23 mouse cellular contexts compared by ENCODE assay signal in the genomic region with DNA sequence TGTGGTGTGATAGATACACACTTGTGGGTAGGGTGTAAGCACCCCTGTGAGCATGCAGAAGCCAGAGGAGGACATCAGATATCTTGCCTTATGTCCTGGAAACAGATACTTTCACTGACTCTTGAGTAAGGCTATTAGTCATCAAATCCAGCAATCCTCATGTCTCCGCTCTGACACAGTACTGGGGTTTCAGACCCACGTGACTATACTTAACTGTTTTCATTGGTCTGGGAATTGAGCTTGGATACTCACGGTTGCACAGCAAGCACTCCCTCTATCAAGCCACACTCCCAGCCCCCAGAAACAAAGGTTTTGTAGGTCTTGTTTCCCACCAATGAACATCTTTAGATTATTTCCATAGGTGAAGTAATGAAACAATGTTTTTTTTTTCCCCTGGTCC. TPM values are rescaled to one million over a fixed set of nuclear protein-coding genes. Genes with fewer than 3 reads are reported as not detected.
DNase-seq lines count a peak whose midpoint lies in the region; ATAC-seq and TF ChIP-seq lines count a peak whose summit lies in the region.
"Had no signal": no experiment of that assay in that cellular context is flagged by ENCODE, and none has a peak within 500 bp of the region (broad histone marks: within the 10 kb centered on the region; RNA-seq: fewer than 3 reads in every experiment).

No protein-coding gene starts in this region.

- intact Hi-C loops in heart, adult 2 months (cut with DNase I), result no loop called here

- H3K79me2 ChIP-seq in heart, adult 2 months (replicated peaks; ENCODE audit: control insufficient read depth, insufficient read depth, low read length), result no peaks in the 10 kb centered on the region

- no peak overlapping the region for H3K4me2 ChIP-seq in heart, embryonic 13.5 days
- H3K4me2 ChIP-seq in liver, embryonic 13.5 days, result no peak overlapping the region
- H3K4me2 ChIP-seq in liver, embryonic 12.5 days, result no peak overlapping the region
- no peak overlapping the region for H3K4me2 ChIP-seq in midbrain, embryonic 11.5 days
- no peak overlapping the region for H3K4me2 ChIP-seq in midbrain, embryonic 14.5 days (ENCODE audit: low read length)
- H3K4me2 ChIP-seq: embryonic facial prominence, embryonic 15.5 days; hindbrain, embryonic 12.5 days had no signal

- H3K27ac ChIP-seq in heart, embryonic 13.5 days (replicated peaks), result peak overlapping the region; percentile 32; the same call in 1 of the 2 replicates
- H3K27ac ChIP-seq in heart, adult 2 months, result no peak overlapping the region
- H3K27ac ChIP-seq in liver, embryonic 13.5 days, result no peak overlapping the region
- H3K27ac ChIP-seq in liver, embryonic 12.5 days, result no peak overlapping the region
- H3K27ac ChIP-seq in midbrain, embryonic 11.5 days (ENCODE audit: low read depth, low read length), result no peak overlapping the region
- no peak overlapping the region for H3K27ac ChIP-seq in midbrain, embryonic 14.5 days (replicated peaks; ENCODE audit: low read depth, low read length)
- H3K27ac ChIP-seq: embryonic facial prominence, embryonic 15.5 days; forebrain, embryonic 10.5 days; gastrocnemius, adult 2 months; hindbrain, embryonic 12.5 days had no signal

- no peaks in the 10 kb centered on the region for H3K36me3 ChIP-seq in heart, embryonic 13.5 days
- H3K36me3 ChIP-seq in heart, adult 2 months (ENCODE audit: control insufficient read depth, insufficient read depth, low read length), result no peaks in the 10 kb centered on the region
- H3K36me3 ChIP-seq in liver, embryonic 13.5 days, result no peaks in the 10 kb centered on the region
- H3K36me3 ChIP-seq in liver, embryonic 12.5 days, result no peaks in the 10 kb centered on the region
- no peaks in the 10 kb centered on the region for H3K36me3 ChIP-seq in midbrain, embryonic 11.5 days (ENCODE audit: control insufficient read depth, insufficient read depth, low read length)
- H3K36me3 ChIP-seq in midbrain, embryonic 14.5 days (ENCODE audit: control insufficient read depth, insufficient read depth, low read length), result no peaks in the 10 kb centered on the region
- H3K36me3 ChIP-seq: embryonic facial prominence, embryonic 15.5 days; forebrain, embryonic 10.5 days; hindbrain, embryonic 12.5 days had no signal

- no peak for ATAC-seq in heart, embryonic 13.5 days (ENCODE audit: extremely low read depth, insufficient number of reproducible peaks, low FRiP score, low TSS enrichment)
- ATAC-seq in liver, embryonic 13.5 days (ENCODE audit: low read depth), result peak; percentile 31; the same call in 1 of the 2 replicates
- no peak for ATAC-seq in liver, embryonic 12.5 days
- ATAC-seq in midbrain, embryonic 11.5 days (ENCODE audit: low FRiP score), result no peak
- no peak for ATAC-seq in midbrain, embryonic 14.5 days (ENCODE audit: low FRiP score, low TSS enrichment)
- ATAC-seq: forebrain, embryonic 14.5 days; hindbrain, embryonic 16.5 days; inflammation-experienced regulatory T-cells, adult 6 months; intestine, postnatal 0 days had no signal

- DNase-seq in heart, adult 2 months, result no peak
- no peak for DNase-seq in liver, embryonic 13.5 days
- peak; percentile 23 for DNase-seq in midbrain, embryonic 11.5 days (ENCODE audit: low spot score, missing footprints)
- no peak for DNase-seq in midbrain, embryonic 14.5 days
- DNase-seq in cerebellum, postnatal 14 days, result no peak
- DNase-seq in embryo, embryonic 11 days, result no peak
- DNase-seq: adrenal gland, postnatal 10 days; cerebellum, adult 11 months; cerebellum, adult 8-10 months; cerebellum, postnatal 25 days; gastrocnemius, adult 2 months; gastrocnemius, postnatal 25 days; heart, postnatal 4 days had no signal

- no peak overlapping the region for H3K4me3 ChIP-seq in heart, embryonic 13.5 days
- H3K4me3 ChIP-seq in heart, adult 2 months, result no peak overlapping the region
- H3K4me3 ChIP-seq in liver, embryonic 13.5 days (replicated peaks), result no peak overlapping the region
- no peak overlapping the region for H3K4me3 ChIP-seq in liver, embryonic 12.5 days
- no peak overlapping the region for H3K4me3 ChIP-seq in midbrain, embryonic 11.5 days (ENCODE audit: low read depth, low read length)
- no peak overlapping the region for H3K4me3 ChIP-seq in midbrain, embryonic 14.5 days (replicated peaks; ENCODE audit: low read depth, low read length)
- H3K4me3 ChIP-seq: embryonic facial prominence, embryonic 15.5 days; erythroblast, embryonic 14.5 days; forebrain, embryonic 10.5 days; gastrocnemius, adult 2 months; hindbrain, embryonic 12.5 days had no signal

- no peak for TF ChIP-seq EP300 in heart, adult 2 months (IDR thresholded peaks at IDR 0.05; ENCODE audit: insufficient read depth, low read depth, low read length)

- TF ChIP-seq POLR2A in heart, adult 2 months (IDR thresholded peaks at IDR 0.05; ENCODE audit: insufficient read depth, low read depth, low read length), result no peak

- no peaks in the 10 kb centered on the region for H3K9me3 ChIP-seq in heart, embryonic 13.5 days
- no peaks in the 10 kb centered on the region for H3K9me3 ChIP-seq in liver, embryonic 13.5 days (replicated peaks)
- no peaks in the 10 kb centered on the region for H3K9me3 ChIP-seq in liver, embryonic 12.5 days (replicated peaks)
- H3K9me3 ChIP-seq in midbrain, embryonic 11.5 days (ENCODE audit: control insufficient read depth, low read length), result no peaks in the 10 kb centered on the region
- H3K9me3 ChIP-seq in midbrain, embryonic 14.5 days (ENCODE audit: control insufficient read depth, low read length), result no peaks in the 10 kb centered on the region
- H3K9me3 ChIP-seq: embryonic facial prominence, embryonic 15.5 days; forebrain, embryonic 10.5 days; hindbrain, embryonic 12.5 days had no signal

- no peak for TF ChIP-seq CTCF in heart, adult 2 months (IDR thresholded peaks at IDR 0.05)

- whole genome bisulfite sequencing in heart, embryonic 13.5 days, result 41% methylated on average over 3 of the region's 3 CpGs
- 61% methylated on average over 3 of the region's 3 CpGs for whole genome bisulfite sequencing in heart, adult 2 months
- 46% methylated on average over 3 of the region's 3 CpGs for WGBS in liver, embryonic 13.5 days (ENCODE audit: insufficient replicate concordance)
- 51% methylated on average over 3 of the region's 3 CpGs for WGBS in liver, embryonic 12.5 days (ENCODE audit: insufficient replicate concordance)
- WGBS in midbrain, embryonic 11.5 days, result 90% methylated on average over 3 of the region's 3 CpGs
- 81% methylated on average over 3 of the region's 3 CpGs for WGBS in midbrain, embryonic 14.5 days

- peaks cover 41% of the 10 kb centered on the region for H3K4me1 ChIP-seq in heart, embryonic 13.5 days
- H3K4me1 ChIP-seq in heart, adult 2 months (ENCODE audit: control insufficient read depth, insufficient read depth, low read length), result peaks cover 3% of the 10 kb centered on the region; the same call in 1 of the 2 replicates
- no peaks in the 10 kb centered on the region for H3K4me1 ChIP-seq in liver, embryonic 13.5 days (replicated peaks)
- H3K4me1 ChIP-seq in liver, embryonic 12.5 days, result no peaks in the 10 kb centered on the region
- H3K4me1 ChIP-seq in midbrain, embryonic 11.5 days (ENCODE audit: control insufficient read depth, insufficient read depth, low read length), result no peaks in the 10 kb centered on the region
- H3K4me1 ChIP-seq in midbrain, embryonic 14.5 days (ENCODE audit: control insufficient read depth, insufficient read depth, low read length), result no peaks in the 10 kb centered on the region
- H3K4me1 ChIP-seq: embryonic facial prominence, embryonic 15.5 days; forebrain, embryonic 10.5 days; hindbrain, embryonic 12.5 days had no signal

- no peak overlapping the region for H3K9ac ChIP-seq in heart, embryonic 13.5 days
- H3K9ac ChIP-seq in heart, adult 2 months (ENCODE audit: low read depth, low read length), result no peak overlapping the region
- no peak overlapping the region for H3K9ac ChIP-seq in liver, embryonic 13.5 days
- no peak overlapping the region for H3K9ac ChIP-seq in liver, embryonic 12.5 days
- H3K9ac ChIP-seq in midbrain, embryonic 11.5 days (ENCODE audit: low read length), result no peak overlapping the region
- no peak overlapping the region for H3K9ac ChIP-seq in midbrain, embryonic 14.5 days (replicated peaks; ENCODE audit: low read length)
- H3K9ac ChIP-seq: embryonic facial prominence, embryonic 15.5 days; hindbrain, embryonic 12.5 days had no signal

- no peaks in the 10 kb centered on the region for H3K27me3 ChIP-seq in heart, embryonic 13.5 days (replicated peaks)
- H3K27me3 ChIP-seq in heart, adult 2 months (ENCODE audit: control insufficient read depth, insufficient read depth, low read length), result no peaks in the 10 kb centered on the region
- H3K27me3 ChIP-seq in liver, embryonic 13.5 days, result no peaks in the 10 kb centered on the region
- no peaks in the 10 kb centered on the region for H3K27me3 ChIP-seq in liver, embryonic 12.5 days (replicated peaks)
- no peaks in the 10 kb centered on the region for H3K27me3 ChIP-seq in midbrain, embryonic 11.5 days (ENCODE audit: control insufficient read depth, insufficient read depth, low read length)
- no peaks in the 10 kb centered on the region for H3K27me3 ChIP-seq in midbrain, embryonic 14.5 days (ENCODE audit: control insufficient read depth, insufficient read depth, low read length)
- H3K27me3 ChIP-seq: embryonic facial prominence, embryonic 15.5 days; hindbrain, embryonic 12.5 days had no signal

RNA-seq across cellular contexts. Expression of a gene that starts 56.5 kb away (rescaled TPM):
- polyA plus RNA-seq in heart, embryonic 13.5 days (2015; fragmentation: Nextera tagmentation; extraction: Ambion mirVana), result 52.0 and 53.6 TPM in 2 replicates
- total RNA-seq in heart, adult 2 months (2021), result 10 to 100 TPM; 31.7 to 32.8 TPM
- polyA plus RNA-seq in heart, adult 2 months (2012; rRNA removed), result 18.4 and 23.4 TPM in 2 replicates
- 6.3 and 8.3 TPM in 2 replicates for polyA plus RNA-seq in liver, embryonic 13.5 days (2015; fragmentation: Nextera tagmentation; extraction: Ambion mirVana)
- 14.3 and 14.5 TPM in 2 replicates for polyA plus RNA-seq in liver, embryonic 12.5 days (2016; fragmentation: Nextera tagmentation; extraction: Ambion mirVana)
- 9.4 and 9.7 TPM in 2 replicates for polyA plus RNA-seq in midbrain, embryonic 11.5 days (2014; fragmentation: Nextera tagmentation; extraction: Ambion mirVana)
- polyA plus RNA-seq in midbrain, embryonic 14.5 days (2014; fragmentation: Nextera tagmentation; extraction: Ambion mirVana), result 2.1 and 4.2 TPM in 2 replicates
- polyA plus RNA-seq: erythroblast, embryonic 14.5 days; inflammation-experienced regulatory T-cells, adult 6 months had no signal
